Mouse (Mus musculus): Measurements from ENCODE around the gene Tsc22d4.

Gene Tsc22d4

GRCm38 (mm10) chr5:137764609-137765340, 19.2 kb downstream of the Tsc22d4 start:
- no peak for DNase-seq (ENCODE audit: extremely low spot score)

DNA sequence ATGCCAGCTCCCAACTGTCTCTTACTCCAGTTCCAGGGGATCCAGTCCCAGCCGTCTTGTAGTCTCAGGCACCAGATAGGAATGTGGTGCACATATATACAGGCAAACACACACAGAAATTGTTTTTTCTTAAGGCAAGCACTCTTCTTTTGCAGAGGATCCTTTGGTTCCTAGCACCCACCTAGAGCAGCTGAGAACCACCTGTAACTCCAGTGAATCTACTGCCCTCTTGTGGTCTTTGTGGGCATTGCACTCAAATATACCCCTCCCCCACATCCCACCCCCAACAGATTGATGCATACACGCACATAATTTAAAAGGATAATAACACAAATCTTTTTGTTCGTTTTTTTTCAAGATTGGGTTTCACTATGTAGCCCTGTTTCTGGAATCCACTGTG, 20.7 kb downstream of the Tsc22d4 start:
- no peak for DNase-seq (ENCODE audit: extremely low spot score)

- DNase-seq (ENCODE audit: extremely low spot score) = no peak
Measured at GRCm38 (mm10) chr5:137768475-137768874, 22.9 kb downstream of the Tsc22d4 start.

DNA sequence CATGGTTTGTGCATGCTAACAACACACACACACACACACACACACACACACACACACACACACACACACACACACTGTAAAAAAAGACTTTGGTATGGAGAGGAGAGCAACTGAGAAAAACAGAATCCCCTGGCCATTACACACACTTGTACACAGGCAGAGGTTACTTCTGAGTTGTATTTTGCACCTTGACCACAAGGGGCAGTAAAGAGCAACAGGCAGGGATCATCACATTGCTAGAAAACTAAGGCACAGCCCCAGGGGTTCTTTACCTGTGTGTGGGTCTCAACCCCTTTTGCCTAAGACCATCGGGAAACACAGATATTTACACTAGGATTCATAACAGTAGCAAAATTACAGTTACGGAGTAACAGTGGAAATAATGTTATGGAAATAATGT, 25.2 kb downstream of the Tsc22d4 start:
- peak; percentile 60 for DNase-seq (ENCODE audit: extremely low spot score)

GRCm38 (mm10) chr5:137772755-137773154, 27.2 kb downstream of the Tsc22d4 start:
- DNase-seq (ENCODE audit: extremely low spot score) = no peak

GRCm38 (mm10) chr5:137775587-137776290, 30.2 kb downstream of the Tsc22d4 start:
- DNase-seq (ENCODE audit: extremely low spot score) = no peak

DNA sequence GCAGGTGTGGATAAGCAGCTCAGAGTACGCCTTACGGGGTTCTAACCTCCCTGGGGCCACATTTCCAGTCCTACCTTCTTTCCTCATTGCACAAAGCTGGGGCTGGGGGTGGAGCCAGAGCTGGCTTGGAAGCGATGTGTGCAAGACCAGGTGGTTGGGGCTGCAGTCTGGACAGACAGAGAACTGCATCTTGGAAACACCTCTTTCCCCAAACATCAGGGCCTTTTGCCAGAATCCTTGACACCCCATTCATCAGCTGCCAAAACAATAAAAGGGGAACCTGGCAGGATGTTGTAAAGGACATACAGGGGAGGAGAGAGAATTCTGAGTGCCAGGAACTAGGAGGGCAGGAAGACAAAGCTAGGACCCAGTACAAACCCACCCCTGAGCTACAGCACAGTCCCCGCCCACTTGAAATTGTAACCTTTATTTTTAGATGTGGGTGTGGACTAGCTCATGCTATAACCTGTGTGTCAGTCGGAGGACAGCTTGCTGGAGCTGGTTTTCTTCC, 30.9 kb downstream of the Tsc22d4 start:
- no peak for DNase-seq (ENCODE audit: extremely low spot score)

GRCm38 (mm10) chr5:137777267-137777845, 31.8 kb downstream of the Tsc22d4 start:
- no peak for DNase-seq (ENCODE audit: extremely low spot score)

DNA sequence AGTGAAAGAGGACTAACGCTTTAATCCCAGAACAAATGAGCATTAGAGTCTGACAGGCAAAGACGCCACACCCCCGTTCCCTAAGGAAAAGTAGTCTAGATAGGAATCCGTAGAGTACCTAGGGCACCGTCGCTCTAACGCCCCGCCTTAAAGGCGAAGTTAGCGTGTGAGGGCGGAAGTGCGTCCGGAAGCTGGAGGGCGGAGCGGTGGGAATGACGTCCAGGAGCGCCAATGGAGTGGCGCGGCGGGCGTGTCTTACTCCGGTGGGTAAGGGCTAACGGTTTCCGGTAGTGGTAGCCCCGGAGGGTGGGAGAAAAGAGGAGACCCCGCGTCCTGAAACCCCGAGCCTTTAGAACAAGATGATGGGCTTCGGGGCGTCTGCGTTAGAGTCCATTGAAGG, 33.1 kb downstream of the Tsc22d4 start, which contains the start of gene Ppp1r35:
Gene Ppp1r35, plus strand, starts transcription at position 215 of the 400 bp plus-strand sequence.
- peak; percentile 96 for DNase-seq (ENCODE audit: extremely low spot score)

DNA sequence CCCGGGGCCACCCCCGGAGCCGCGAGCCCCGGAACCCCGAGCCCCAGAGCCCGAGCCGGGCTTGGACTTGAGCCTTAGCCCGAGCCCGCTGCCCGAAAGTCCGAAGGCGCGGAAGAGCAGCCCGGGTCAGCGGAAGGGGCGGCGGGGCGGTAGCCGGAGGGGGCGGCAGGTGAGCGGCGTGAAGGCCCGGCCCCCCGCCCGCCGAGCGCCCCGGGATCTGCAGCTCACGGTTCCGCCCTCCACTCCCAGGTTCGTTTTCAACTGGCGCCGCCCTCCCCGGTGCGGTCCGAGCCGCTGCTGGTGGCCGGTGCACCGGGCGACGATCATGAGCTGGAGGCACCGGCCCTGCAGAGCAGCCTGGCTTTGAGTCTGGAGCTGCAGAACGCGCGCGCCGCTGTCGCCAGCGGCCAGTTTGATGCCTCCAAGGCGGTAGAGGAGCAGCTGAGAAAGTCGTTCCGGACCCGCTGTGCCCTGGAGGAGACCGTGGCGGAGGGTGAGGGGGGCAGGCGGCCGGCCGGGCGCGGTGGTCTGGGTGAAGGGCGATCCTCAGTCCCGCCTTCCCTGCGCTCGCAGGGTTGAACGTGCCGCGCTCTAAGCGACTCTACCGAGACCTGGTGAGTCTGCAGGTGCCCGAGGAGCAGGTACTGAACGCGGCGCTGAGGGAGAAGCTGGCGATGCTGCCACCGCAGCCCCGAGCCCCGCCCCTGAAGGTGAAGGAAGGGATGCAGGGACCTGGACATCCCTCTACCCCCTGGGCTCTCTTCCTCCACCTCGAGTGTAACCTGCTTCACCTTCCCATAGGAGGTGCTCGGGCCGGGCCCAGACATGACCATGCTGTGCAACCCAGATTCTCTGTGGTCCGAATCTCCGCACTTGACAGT, 33.8 kb downstream of the Tsc22d4 start:
- DNase-seq (ENCODE audit: extremely low spot score) = peak; percentile 50

GRCm38 (mm10) chr5:137781661-137782060, 36.1 kb downstream of the Tsc22d4 start:
- no peak for DNase-seq (ENCODE audit: extremely low spot score)

DNA sequence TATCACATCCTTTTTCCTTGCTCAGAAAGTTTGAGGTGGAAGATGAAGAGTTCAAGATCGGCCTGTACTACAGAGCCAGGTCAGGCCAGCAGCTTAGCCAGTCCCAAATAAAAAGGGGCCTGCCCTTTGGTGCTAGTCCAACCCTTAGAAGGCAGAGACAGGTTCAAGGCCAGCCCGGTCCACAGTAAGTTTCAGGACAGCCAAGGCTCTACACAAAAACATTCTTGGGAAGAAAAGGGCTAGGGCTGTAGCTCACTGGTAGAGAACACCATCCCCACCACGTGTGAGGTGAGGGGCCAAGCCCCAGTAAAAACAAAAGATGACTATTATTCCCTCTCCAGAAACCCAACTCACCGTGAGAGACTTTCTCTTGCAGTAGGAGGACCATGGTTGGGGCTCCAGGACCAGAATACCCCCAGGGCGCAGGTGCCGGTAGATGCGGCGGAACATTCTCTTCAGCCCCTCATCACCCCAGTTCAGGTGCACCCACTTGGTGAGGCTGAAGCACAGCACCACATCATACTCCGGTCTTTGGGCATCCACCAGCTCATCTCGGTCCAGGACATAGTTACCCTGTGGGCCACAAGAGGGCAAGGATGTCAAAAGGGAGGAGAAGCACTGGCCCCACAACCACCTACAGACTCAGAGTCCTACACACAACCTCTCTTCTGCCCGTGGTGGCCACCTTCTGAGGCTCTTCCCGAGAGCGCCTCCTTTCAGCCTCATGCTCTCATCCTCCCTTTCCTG, 37.4 kb downstream of the Tsc22d4 start:
- no peak for DNase-seq (ENCODE audit: extremely low spot score)

- DNase-seq (ENCODE audit: extremely low spot score) = no peak
Measured at GRCm38 (mm10) chr5:137783901-137784540, 38.5 kb downstream of the Tsc22d4 start.

GRCm38 (mm10) chr5:137784546-137784945, 39.0 kb downstream of the Tsc22d4 start:
- DNase-seq (ENCODE audit: extremely low spot score) = no peak

DNA sequence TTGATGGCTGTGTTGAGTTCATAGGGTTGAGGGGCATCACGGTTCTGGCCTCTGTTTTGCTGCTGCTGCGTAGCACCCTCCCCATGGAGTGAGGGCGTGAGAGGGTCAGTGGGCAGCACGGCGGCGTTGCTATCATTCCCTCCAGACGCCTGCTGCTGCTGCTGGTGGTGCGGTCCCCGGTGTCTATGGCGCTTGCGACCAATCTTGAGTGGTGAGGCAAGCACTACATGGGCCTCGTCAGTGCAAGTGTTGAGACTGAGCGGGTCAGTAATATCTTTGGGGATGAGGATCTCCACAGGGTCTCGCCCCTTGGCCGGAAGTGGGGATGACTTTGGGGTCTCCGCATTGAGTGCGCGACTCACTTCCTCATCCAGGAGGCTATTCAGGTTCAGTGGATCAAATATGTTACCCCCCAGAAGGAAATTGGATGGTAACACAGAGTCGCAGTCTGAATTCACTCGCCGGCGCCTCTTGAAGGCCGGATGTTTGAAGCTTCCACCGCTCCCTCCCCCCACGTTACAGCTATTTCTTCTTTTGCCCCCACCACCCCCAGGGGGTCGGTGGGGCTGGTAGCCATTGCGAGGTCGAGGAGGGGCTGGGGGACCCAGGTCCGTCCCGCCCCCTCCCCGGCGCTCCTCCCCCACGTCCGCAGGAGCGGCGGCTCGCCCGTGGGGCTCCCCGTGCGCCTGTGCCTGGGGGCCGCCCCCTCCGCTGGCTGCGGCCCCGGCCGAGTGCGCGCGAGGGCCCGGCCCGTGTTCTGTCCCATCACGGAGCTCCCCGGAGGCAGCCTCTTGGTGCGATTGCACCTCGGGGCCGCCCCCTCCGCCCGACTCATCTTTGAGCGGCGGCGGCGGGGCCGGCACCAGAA, 39.9 kb downstream of the Tsc22d4 start:
- peak; percentile 47 for DNase-seq (ENCODE audit: extremely low spot score)

GRCm38 (mm10) chr5:137786109-137786942, 40.8 kb downstream of the Tsc22d4 start:
- DNase-seq (ENCODE audit: extremely low spot score) = peak; percentile 99

- peak; percentile 94 for DNase-seq (ENCODE audit: extremely low spot score)
Measured at GRCm38 (mm10) chr5:137787151-137787928, 41.8 kb downstream of the Tsc22d4 start, which contains the start of the genes Mepce and Zcwpw1. TSS of gene Mepce (minus strand) at chr5:137787655. TSS of gene Zcwpw1 (plus strand) at chr5:137787798.

DNA sequence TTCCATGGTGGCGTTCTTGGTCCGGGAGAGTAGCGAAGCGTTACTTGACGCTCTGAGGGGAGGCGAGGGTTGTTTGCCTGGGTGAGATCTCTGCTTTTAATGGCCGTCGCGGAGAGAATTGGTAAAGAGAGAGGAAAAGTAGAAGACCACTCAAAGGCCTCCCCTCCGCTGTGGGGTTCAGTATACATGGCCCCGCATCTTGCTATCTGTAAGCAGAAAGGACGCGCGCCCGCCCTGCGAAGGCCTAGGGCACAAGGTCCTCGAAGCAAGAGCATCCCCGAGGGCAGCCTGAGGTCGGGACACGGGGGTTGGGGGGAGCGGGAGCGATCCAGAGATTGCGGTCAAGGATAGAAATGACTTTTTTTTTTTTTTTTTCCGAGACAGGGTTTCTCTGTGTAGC, 42.6 kb downstream of the Tsc22d4 start:
- no peak for DNase-seq (ENCODE audit: extremely low spot score)
